Mouse (Mus musculus) left cerebral cortex, postnatal 25 days (tissue): ENCODE measurements around the gene Pik3ap1. TPM values are rescaled to one million over a fixed set of nuclear protein-coding genes. Genes with fewer than 3 reads are reported as not detected.
"Not testable (repeated sequence)": the region's sequence is repeated elsewhere in the genome, so short reads cannot be mapped to it uniquely, and the experiment has no call there.

Experiments used
- DNase-seq, 2 experiments: peaks; one replicate each; pipeline ENCODE4 v3.0.0; 2022; ENCODE audit warnings: low spot score in 2 of 2, mixed read lengths in 1 of 2
- intact Hi-C: fragments of 180-260 bp; cut with DNase I; formaldehyde crosslinking; loops from one replicate; pipeline ENCODE4 v1.15.1; 2025
- total RNA-seq, 2 experiments: library from RNA; stranded (reverse); gene quantifications; 2 replicates each; pipeline ENCODE4 v1.2.3; 2021

Pik3ap1 gene
- total RNA-seq, 2 experiments from 2014 or later, result 1.8 to 3.0 TPM

- DNase-seq, result no peak
- intact Hi-C loops, result no loop called here
Observed at GRCm38 (mm10) chr19:41338379-41338778, 46.5 kb downstream of the Pik3ap1 start.

GRCm38 (mm10) chr19:41335721-41336120 is 49.2 kb downstream of the Pik3ap1 start:
- intact Hi-C loops, result no loop called here
- DNase-seq, result no peak

- intact Hi-C loops, result no loop called here
- DNase-seq, result no peak
Observed at GRCm38 (mm10) chr19:41332986-41333385, 51.9 kb downstream of the Pik3ap1 start.

- intact Hi-C loops, result no loop called here
- DNase-seq, result no peak
Observed at GRCm38 (mm10) chr19:41332228-41332627, 52.7 kb downstream of the Pik3ap1 start.

GRCm38 (mm10) chr19:41330401-41330800 is 54.5 kb downstream of the Pik3ap1 start:
- no peak for DNase-seq
- intact Hi-C loops, result no loop called here

- no peak for DNase-seq
- intact Hi-C loops, result no loop called here
Observed at GRCm38 (mm10) chr19:41329961-41330360, 54.9 kb downstream of the Pik3ap1 start.

GRCm38 (mm10) chr19:41328743-41329142 is 56.2 kb downstream of the Pik3ap1 start:
- no peak for DNase-seq
- intact Hi-C loops, result no loop called here

- no peak for DNase-seq
- intact Hi-C loops, result no loop called here
Observed at GRCm38 (mm10) chr19:41323813-41324212, 61.1 kb downstream of the Pik3ap1 start.

- intact Hi-C loops, result no loop called here
- DNase-seq, result no peak
Observed at GRCm38 (mm10) chr19:41323125-41323524, 61.8 kb downstream of the Pik3ap1 start.

- peak in 1 of 2 experiments; percentile 26 for DNase-seq
- intact Hi-C loops, result no loop called here
Observed at GRCm38 (mm10) chr19:41321149-41321548, 63.8 kb downstream of the Pik3ap1 start.

- peak; percentile 49 to 57 for DNase-seq
- intact Hi-C loops, result loop anchor here (1.0 to 10.0 kb wide), 4 partner anchors 165 to 447 kb away; partner anchors contain the start of gene Lcor
Observed at GRCm38 (mm10) chr19:41317315-41318095, 67.4 kb downstream of the Pik3ap1 start.

GRCm38 (mm10) chr19:41314696-41315095 is 70.2 kb downstream of the Pik3ap1 start:
- intact Hi-C loops, result loop anchor here (5.0 to 10.0 kb wide), 3 partner anchors 168 to 300 kb away; partner anchors contain the start of gene Lcor
- DNase-seq, result no peak

GRCm38 (mm10) chr19:41313663-41314062 is 71.2 kb downstream of the Pik3ap1 start:
- DNase-seq, result no peak
- intact Hi-C loops, result loop anchor here (10.0 kb wide), 1 partner anchor 301 kb away; no protein-coding TSS in a partner anchor

- not testable (repeated sequence) for DNase-seq
- intact Hi-C loops, result loop anchor here (10.0 kb wide), 1 partner anchor 302 kb away; no protein-coding TSS in a partner anchor
Observed at GRCm38 (mm10) chr19:41312587-41312986, 72.3 kb downstream of the Pik3ap1 start.

GRCm38 (mm10) chr19:41312027-41312426 is 72.9 kb downstream of the Pik3ap1 start:
- DNase-seq, result no peak
- intact Hi-C loops, result loop anchor here (10.0 kb wide), 1 partner anchor 303 kb away; no protein-coding TSS in a partner anchor

- intact Hi-C loops, result loop anchor here (10.0 kb wide), 1 partner anchor 304 kb away; no protein-coding TSS in a partner anchor
- DNase-seq, result peak; percentile 18 to 25
Observed at GRCm38 (mm10) chr19:41310971-41311703, 73.8 kb downstream of the Pik3ap1 start.

- DNase-seq, result no peak
- intact Hi-C loops, result no loop called here
Observed at GRCm38 (mm10) chr19:41303933-41304332, 81.0 kb downstream of the Pik3ap1 start.

- DNase-seq, result no peak
- intact Hi-C loops, result no loop called here
Observed at GRCm38 (mm10) chr19:41303433-41303832, 81.5 kb downstream of the Pik3ap1 start.

- intact Hi-C loops, result no loop called here
- no peak for DNase-seq
Observed at GRCm38 (mm10) chr19:41301856-41302255, 83.0 kb downstream of the Pik3ap1 start.

GRCm38 (mm10) chr19:41299446-41299845 is 85.5 kb downstream of the Pik3ap1 start:
- intact Hi-C loops, result no loop called here
- DNase-seq, result no peak
